Mouse (Mus musculus) kidney, postnatal 10 days (tissue): ENCODE measurements at regions not wholly inside any gene's neighbourhood (a gene's known extent, or its start where the extent isn't known, plus 50 kb on each side); places are given as distances from the start of the nearest gene placed in this dataset.

Experiments used
- DNase-seq: peaks from one replicate; pipeline ENCODE4 v3.0.0; 2021; ENCODE audit warnings: mixed read lengths

GRCm38 (mm10) chr6:101858895-101859294 is 481.2 kb upstream of the Pdzrn3 start:
- DNase-seq, result no peak

GRCm38 (mm10) chr6:101840695-101841094 is 463.0 kb upstream of the Pdzrn3 start:
- DNase-seq, result no peak

GRCm38 (mm10) chr6:101837563-101837962 is 459.9 kb upstream of the Pdzrn3 start:
- DNase-seq, result peak; percentile 42

GRCm38 (mm10) chr6:101793986-101794385 is 416.3 kb upstream of the Pdzrn3 start:
- DNase-seq, result no peak

DNA sequence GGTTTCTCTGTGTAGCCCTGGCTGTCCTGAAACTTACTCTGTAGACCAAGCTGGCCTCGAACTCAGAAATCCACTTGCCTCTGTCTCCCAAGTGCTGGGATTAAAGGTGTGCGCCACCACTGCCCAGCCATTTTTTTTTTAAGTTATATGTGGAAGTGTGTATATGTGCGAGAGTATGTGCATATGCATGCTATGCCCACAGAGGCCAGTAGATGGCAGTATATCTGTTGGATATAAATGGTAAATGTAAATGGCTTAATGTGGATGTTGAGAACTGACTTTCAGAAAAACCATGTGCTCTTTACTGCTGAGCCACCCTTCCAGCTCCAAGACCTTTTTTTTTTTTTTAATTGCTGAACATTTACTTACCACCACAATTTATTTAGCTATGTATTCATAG is 400.2 kb upstream of the Pdzrn3 start:
- no peak for DNase-seq

GRCm38 (mm10) chr6:101773151-101773550 is 395.5 kb upstream of the Pdzrn3 start:
- no peak for DNase-seq

DNA sequence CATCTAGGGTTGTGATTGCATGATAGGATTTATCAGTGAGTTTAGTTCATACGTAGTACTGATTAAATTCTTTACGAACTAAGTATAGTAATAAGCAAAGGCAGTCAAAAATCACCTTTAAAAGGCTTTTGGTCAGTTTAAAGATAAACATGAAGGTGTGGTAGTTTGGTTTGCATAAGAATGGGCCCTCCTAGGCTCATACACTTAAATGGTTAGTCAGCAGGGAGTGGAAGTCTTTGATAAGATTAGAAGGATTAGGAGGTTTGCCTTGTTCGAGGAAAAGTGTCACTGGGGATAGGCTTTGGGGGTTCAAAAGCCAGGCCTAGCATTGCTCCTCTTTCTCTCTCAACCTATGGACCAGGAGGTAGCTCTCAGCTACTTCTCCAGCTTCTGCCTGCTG is 357.4 kb upstream of the Pdzrn3 start:
- no peak for DNase-seq

- DNase-seq, result no peak
Measured at GRCm38 (mm10) chr6:101720513-101720912, 342.8 kb upstream of the Pdzrn3 start.

DNA sequence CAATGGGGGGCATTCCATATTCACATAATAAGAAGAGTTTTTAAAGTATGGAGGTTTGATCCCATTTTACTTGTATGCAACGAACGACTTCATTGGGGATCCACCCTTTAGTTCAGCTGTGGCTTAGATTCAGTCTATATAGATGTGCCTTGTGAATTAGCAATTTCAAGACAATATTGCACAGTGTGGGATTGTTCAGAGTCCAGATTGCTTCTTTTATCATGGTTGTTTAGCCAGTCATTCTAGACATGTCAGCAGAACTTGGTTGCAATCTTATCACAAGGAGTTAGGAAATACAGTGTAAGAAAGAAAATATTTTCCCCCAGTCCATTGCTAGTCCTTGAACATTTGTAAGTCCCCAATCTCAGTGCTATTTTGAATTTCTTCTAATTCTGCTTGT is 312.0 kb upstream of the Pdzrn3 start:
- DNase-seq, result no peak

- DNase-seq, result no peak
Measured at GRCm38 (mm10) chr6:101686578-101686977, 308.9 kb upstream of the Pdzrn3 start.

DNA sequence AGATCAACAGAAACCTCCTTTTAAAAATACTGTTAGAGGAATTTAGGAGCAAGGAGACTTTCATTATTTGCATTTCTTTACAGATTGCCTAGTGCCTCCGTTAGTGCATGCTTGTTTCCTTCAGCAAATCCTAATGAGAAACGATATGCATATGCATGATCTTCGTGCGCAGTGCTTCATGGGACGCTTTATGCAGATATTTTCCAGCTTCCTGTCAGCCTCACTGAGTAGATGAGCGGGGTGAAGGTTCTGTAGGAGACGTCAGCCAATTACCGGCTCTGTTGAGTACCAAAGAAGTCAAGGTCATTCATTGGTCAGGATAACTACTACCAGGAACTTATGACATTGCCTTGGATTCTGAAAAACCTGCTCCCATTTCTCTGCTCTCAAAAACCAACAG is 308.0 kb upstream of the Pdzrn3 start:
- DNase-seq, result no peak

DNA sequence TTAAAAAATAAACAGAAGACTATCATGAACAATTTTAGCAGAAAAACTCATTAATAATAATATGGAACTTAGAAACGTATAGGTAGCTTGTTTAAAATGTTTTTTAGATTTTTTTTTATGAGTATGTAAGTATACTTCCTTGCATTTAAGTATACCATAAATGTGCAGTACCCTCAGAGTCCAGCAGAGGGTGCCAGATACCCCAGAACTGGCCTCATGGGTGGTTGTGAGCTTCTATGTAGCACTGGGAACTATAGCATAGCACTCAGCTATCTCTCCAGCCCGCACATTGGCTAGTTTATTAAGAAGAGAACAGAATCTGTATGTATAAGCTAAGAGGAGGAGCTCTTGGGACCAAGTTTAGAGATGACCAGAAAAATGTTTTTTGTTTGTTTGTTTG is 306.7 kb upstream of the Pdzrn3 start:
- DNase-seq, result peak; percentile 6

- DNase-seq, result no peak
Measured at GRCm38 (mm10) chr6:101674846-101675245, 297.1 kb upstream of the Pdzrn3 start.

- no peak for DNase-seq
Measured at GRCm38 (mm10) chr6:101670770-101671169, 293.1 kb upstream of the Pdzrn3 start.

- DNase-seq, result no peak
Measured at GRCm38 (mm10) chr6:101669118-101669845, 291.6 kb upstream of the Pdzrn3 start.

GRCm38 (mm10) chr6:101654351-101654750 is 276.7 kb upstream of the Pdzrn3 start:
- no peak for DNase-seq

- DNase-seq, result peak; percentile 77
Measured at GRCm38 (mm10) chr6:101650348-101650747, 272.7 kb upstream of the Pdzrn3 start.

GRCm38 (mm10) chr6:101617295-101617694 is 239.6 kb upstream of the Pdzrn3 start:
- DNase-seq, result no peak

DNA sequence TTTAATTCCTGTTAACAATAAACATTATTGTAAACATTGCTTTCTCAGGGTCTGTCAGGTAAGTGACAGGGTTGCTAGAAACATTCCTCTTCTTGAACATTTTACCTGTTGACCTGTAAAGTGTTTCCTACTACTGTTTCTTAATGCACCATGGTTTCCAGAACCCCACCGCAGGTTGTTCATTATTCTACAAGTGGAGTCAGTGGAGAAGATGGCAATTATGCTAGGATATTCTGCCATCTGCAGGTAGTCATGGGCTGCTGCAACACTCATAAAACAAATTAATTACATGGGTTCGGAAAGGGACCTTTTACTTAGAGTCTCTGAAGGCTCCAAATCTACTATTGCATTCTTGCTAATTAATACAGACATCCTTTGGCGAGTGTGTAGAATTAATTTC is 239.1 kb upstream of the Pdzrn3 start:
- DNase-seq, result no peak

- no peak for DNase-seq
Measured at GRCm38 (mm10) chr6:101609015-101609414, 231.3 kb upstream of the Pdzrn3 start.

DNA sequence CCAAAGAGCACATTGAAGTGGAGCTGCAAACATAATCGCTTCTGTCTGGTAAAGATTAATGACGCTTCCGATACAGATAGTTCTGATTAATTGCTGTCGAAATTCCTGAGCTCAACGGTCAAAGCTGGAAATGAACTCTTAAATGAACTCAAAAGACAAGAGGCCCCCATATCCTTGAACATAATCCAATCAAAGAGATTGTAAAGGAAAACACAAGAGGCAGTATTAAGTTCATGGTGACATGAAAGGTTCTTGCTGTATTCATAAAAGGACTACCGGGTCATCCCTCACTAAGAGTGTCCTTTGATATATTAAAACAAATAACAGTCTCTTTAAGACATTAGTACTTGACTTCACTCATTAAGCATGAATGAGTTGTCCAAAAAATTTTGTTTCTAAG is 225.4 kb upstream of the Pdzrn3 start:
- no peak for DNase-seq

- no peak for DNase-seq
Measured at GRCm38 (mm10) chr6:101596995-101597394, 219.3 kb upstream of the Pdzrn3 start.

GRCm38 (mm10) chr6:101593782-101594641 is 216.3 kb upstream of the Pdzrn3 start:
- peak; percentile 53 for DNase-seq

DNA sequence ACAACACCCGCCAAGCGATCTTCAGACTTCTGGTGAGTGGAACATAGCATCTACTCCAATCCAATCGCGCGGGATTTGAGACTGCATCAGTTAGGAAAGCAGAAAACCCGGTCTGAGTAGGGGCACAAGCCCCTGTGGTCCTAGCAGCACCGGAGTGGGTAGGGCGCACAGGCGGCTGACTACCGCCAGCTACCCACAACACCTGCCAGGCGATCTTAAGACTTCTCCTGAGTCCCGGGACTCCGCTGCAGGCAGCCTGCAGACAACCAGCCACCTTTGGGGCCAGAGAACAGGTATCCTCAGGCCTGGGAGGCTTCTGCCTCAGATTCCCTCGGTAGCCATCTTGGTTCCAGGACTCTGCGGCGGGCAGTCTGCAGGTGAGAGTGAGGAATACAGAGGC is 208.2 kb upstream of the Pdzrn3 start:
- DNase-seq, result no peak
